Mouse (Mus musculus): ENCODE measurements around the gene Slc25a19. TPM values are rescaled to one million over a fixed set of nuclear protein-coding genes. Genes with fewer than 3 reads are reported as not detected.

Slc25a19 gene
- polyA plus RNA-seq, 1 experiment from 2014 or later, result 24.7 TPM

DNA sequence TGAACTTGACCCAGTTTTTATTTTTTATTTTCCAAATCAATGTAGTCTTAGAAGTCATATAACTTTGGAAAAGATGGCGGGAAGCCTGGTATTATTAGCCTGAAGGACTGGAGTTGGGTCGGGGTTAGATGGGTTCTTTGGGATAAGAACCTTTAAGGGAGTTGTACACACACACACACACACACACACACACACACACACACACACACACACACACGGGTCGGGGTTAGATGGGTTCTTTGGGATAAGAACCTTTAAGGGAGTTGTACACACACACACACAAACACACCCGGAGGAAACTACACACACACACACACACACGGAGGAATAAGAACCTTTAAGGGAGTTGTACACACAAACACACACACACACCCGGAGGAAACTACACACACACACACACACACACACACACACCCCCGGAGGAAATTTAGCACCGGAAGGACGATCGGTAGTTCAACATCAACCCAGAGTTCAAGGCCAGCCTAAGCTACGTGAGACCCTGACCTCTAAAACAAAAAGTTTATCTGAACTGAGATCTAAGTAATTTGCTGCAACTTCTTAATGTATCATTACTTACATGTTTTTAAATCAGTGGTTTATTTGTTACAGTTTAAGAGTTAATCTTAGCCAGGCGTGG lies 488 bp upstream of the Slc25a19 start:
- Histone ChIP-seq H3K36me3 (0 out of 2 replicates have a peak, but pooled peaks cover 3% of the 10 kb centered on the region), H3K9ac (peak overlapping the region; percentile 45; the same call in 1 of the 2 replicates), H3K9me3 (replicated peaks) (no peaks in the 10 kb centered on the region), H3K27ac (no peak overlapping the region), H3K4me3 (peak overlapping the region; percentile 61), H3K4me2 (replicated peaks) (peak overlapping the region; percentile 93), H3K27me3 (no peaks in the 10 kb centered on the region), H3K4me1 (peaks cover 10% of the 10 kb centered on the region)
- 53% methylated on average over 13 of the region's 13 CpGs for WGBS
- peak; percentile 49 for ATAC-seq (ENCODE audit: low FRiP score)

DNA sequence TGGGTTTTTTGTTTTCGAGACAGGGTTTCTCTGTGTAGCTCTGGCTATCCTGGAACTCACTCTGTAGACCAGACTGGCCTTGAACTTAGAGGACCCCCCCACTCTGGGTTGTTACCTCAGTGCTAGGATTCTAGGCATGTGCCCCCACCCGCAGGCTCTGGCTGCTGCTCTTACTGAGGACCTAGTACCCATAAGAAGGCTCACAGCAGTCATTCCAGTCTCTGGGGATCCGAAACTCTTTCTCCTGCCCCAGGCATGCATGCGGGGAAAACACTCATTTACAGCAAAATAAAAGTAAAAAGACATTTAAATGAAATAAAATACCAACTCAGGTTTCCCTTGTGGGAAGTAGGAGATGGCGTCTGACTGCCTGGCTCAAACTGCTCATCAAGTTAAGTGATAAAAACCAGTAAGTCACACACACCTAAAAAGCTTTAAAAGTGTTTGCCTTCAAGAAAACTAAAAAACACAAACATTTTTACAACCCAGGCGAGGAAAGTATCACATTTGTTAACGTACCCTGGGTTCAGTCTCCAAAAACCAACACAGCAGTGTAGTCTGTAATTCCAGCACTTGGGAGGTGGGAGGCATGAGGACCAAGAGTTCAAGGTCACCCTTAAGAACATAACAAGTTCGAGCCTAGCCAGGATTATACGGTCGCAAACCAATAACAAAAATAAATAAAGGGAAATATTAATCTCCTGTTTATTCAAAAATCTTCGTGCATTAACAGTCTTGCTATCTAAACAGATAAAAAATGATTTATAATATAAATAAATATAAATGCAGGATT lies 1.1 kb downstream of the Slc25a19 start:
- H3K4me1 ChIP-seq, result peaks cover 10% of the 10 kb centered on the region
- WGBS, result 56% methylated on average over 11 of the region's 11 CpGs
- ATAC-seq (ENCODE audit: low FRiP score), result no peak
- peaks cover 18% of the 10 kb centered on the region for H3K36me3 ChIP-seq
- H3K27me3 ChIP-seq, result no peaks in the 10 kb centered on the region
- H3K9ac ChIP-seq, result peak overlapping the region; percentile 74
- H3K9me3 ChIP-seq (replicated peaks), result no peaks in the 10 kb centered on the region
- peak overlapping the region; percentile 93 for H3K4me2 ChIP-seq (replicated peaks)
- peak overlapping the region; percentile 61 for H3K4me3 ChIP-seq
- no peak overlapping the region for H3K27ac ChIP-seq

GRCm38 (mm10) chr11:115625877-115626276 lies 2.2 kb downstream of the Slc25a19 start:
- no peaks in the 10 kb centered on the region for H3K27me3 ChIP-seq
- H3K4me3 ChIP-seq, result no peak overlapping the region
- 83% methylated on average over 9 of the region's 9 CpGs for WGBS
- ATAC-seq (ENCODE audit: low FRiP score), result no peak
- no peak overlapping the region for H3K9ac ChIP-seq
- peaks cover 24% of the 10 kb centered on the region for H3K36me3 ChIP-seq
- no peak overlapping the region for H3K4me2 ChIP-seq (replicated peaks)
- H3K9me3 ChIP-seq (replicated peaks), result no peaks in the 10 kb centered on the region
- H3K4me1 ChIP-seq, result peaks cover 10% of the 10 kb centered on the region
- H3K27ac ChIP-seq, result no peak overlapping the region

DNA sequence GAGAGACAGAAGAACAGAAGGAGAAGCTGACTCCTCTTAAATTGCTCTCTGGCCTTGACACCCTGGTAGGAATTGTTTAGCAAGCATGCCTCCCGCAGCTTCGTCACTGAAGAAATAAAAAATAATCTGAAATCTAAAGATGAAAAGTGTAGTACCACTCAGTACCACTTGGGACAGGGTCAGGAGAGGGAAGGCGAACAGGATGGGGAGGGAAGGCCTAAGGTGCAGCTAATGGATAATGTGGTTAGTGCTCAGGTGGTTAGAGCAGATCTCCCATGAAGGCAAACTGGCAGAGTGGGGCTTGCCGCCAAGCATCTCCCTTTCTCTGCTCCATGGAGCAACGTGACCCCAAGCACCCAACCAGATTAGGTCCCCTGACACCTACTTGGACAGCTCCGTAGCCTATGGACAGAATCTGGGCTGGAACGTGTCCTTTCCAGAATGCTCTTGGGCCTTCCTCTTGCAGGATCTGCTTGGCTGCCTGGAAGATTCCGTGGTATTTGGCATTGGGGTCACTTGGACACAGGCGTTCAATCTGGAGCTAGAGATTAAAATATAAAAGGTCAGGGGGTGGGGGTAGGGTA lies 4.5 kb downstream of the Slc25a19 start:
- Histone ChIP-seq H3K9me3 (replicated peaks) (no peaks in the 10 kb centered on the region), H3K27me3 (no peaks in the 10 kb centered on the region), H3K36me3 (peaks cover 46% of the 10 kb centered on the region), H3K4me2 (replicated peaks) (no peak overlapping the region), H3K4me1 (peaks cover 10% of the 10 kb centered on the region), H3K27ac (no peak overlapping the region), H3K4me3 (no peak overlapping the region), H3K9ac (no peak overlapping the region)
- 81% methylated on average over 9 of the region's 9 CpGs for WGBS
- no peak for ATAC-seq (ENCODE audit: low FRiP score)

DNA sequence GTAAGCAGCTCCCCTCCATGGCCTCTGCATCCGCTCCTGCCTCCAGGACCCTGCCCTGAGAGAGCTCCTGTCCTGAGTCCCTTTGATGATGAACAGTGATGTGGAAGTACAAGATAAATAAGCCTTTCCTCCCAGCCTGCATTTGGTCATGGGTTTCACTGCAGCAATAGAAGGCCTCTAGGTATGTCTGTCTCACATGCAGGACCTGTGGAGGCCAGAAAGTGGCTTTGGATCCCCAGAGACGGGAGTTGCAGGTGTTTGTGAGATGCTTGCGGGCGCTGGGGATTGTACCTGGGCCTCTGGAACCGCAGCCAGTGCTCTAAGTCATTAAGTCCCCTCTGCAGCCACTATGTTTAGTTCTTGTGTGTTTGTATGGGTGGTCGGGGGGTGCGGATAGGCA lies 8.1 kb downstream of the Slc25a19 start:
- 92% methylated on average over 7 of the region's 7 CpGs for WGBS
- Histone ChIP-seq H3K4me1 (no peaks in the 10 kb centered on the region), H3K27me3 (no peaks in the 10 kb centered on the region), H3K4me2 (replicated peaks) (no peak overlapping the region), H3K9me3 (replicated peaks) (no peaks in the 10 kb centered on the region), H3K9ac (no peak overlapping the region), H3K27ac (no peak overlapping the region), H3K36me3 (peaks cover 64% of the 10 kb centered on the region), H3K4me3 (no peak overlapping the region)
- ATAC-seq (ENCODE audit: low FRiP score), result no peak

DNA sequence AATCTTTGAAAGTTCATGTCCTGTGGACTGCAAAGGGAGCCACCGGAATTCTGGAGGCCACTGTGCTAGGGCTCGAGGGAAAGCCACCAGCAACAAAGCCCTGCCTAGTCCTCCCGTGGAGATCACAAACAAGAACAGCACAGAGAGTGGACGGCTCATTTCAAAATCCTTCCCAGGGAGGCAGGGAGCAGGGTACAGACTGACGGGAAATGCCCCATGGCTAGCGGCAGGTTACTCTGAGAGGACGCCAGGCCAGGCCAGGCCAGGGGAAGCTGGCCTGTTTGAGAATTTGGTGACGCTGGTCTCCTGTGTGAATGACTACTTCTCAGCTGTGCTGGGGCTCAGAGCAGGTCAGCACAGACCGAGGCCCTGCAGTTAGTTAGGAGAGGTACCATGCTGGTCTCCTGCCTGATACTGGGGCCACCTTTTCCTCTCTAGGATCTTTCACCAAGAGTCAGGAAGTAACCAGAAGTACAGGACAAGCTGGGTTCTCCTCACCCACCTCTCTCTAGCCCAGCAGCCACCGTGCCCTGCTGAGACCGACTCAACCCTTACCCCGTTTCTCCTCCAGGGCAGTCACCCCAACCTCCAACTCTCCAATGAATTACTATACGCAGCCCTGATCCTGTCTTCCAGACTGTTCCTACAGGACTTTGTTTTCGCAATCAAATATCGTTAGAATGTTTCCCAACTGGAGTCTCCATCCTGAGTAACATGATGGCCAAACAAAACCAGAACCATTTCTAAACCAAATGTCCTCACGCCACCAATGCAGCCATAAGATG lies 9.2 kb downstream of the Slc25a19 start:
- Histone ChIP-seq H3K4me3 (no peak overlapping the region), H3K27me3 (no peaks in the 10 kb centered on the region), H3K9ac (no peak overlapping the region), H3K27ac (no peak overlapping the region), H3K36me3 (peaks cover 70% of the 10 kb centered on the region), H3K4me2 (replicated peaks) (no peak overlapping the region), H3K9me3 (replicated peaks) (no peaks in the 10 kb centered on the region), H3K4me1 (0 out of 2 replicates have a peak, but pooled peaks cover under 1% of the 10 kb centered on the region)
- WGBS, result 88% methylated on average over 16 of the region's 16 CpGs
- ATAC-seq (ENCODE audit: low FRiP score), result no peak

DNA sequence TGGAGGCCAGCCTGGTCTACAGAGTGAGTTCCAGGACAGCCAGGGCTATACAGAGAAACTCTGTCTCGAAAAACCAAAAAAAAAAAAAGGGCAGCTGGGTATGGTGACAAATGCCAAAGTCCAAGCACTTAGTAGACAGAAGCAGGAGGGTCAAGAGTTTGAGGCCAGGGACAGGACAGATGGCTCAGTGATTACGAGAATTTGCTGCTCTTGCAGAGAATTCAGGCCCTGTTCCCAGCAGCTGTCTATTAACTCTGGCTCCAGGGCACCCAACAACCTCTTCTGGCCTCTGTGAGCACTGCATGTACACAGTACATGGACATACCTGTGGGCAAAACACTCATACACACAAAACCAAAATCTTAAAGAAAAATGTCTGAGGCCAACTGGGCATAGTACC lies 10.1 kb downstream of the Slc25a19 start:
- H3K4me1 ChIP-seq, result peaks cover 8% of the 10 kb centered on the region
- H3K36me3 ChIP-seq, result peaks cover 62% of the 10 kb centered on the region
- no peaks in the 10 kb centered on the region for H3K9me3 ChIP-seq (replicated peaks)
- no peak overlapping the region for H3K27ac ChIP-seq
- peaks cover 3% of the 10 kb centered on the region; the same call in 1 of the 2 replicates for H3K27me3 ChIP-seq
- no peak overlapping the region for H3K9ac ChIP-seq
- ATAC-seq (ENCODE audit: low FRiP score), result no peak
- H3K4me3 ChIP-seq, result no peak overlapping the region
- 95% methylated on average over 2 of the region's 2 CpGs for WGBS
- no peak overlapping the region for H3K4me2 ChIP-seq (replicated peaks)

DNA sequence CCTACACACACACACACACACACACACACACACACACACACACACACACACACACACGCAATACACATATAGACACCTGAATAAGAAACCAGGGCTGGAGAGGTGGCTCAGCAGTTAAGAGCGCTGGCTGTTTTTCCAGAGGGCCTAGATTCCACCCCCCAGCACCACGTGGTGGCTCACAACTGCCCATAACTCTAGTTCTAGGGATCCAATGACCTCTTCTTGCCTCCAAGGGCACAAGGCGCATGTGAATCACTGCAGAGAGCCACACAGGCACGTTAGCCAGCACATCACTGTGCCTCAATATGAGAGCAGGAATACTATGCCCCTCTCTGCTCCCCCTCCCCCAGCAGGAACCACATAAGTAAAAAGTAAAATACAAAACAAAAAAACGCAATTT lies 11.2 kb downstream of the Slc25a19 start:
- Histone ChIP-seq H3K9ac (no peak overlapping the region), H3K9me3 (replicated peaks) (no peaks in the 10 kb centered on the region), H3K4me2 (replicated peaks) (no peak overlapping the region), H3K36me3 (peaks cover 51% of the 10 kb centered on the region), H3K27ac (no peak overlapping the region), H3K4me1 (peaks cover 14% of the 10 kb centered on the region), H3K4me3 (no peak overlapping the region), H3K27me3 (peaks cover 3% of the 10 kb centered on the region; the same call in 1 of the 2 replicates)
- no peak for ATAC-seq (ENCODE audit: low FRiP score)
- WGBS, result 86% methylated on average over 6 of the region's 6 CpGs

GRCm38 (mm10) chr11:115616371-115616770 lies 11.7 kb downstream of the Slc25a19 start:
- H3K4me3 ChIP-seq, result no peak overlapping the region
- ATAC-seq (ENCODE audit: low FRiP score), result no peak
- peaks cover 3% of the 10 kb centered on the region for H3K27me3 ChIP-seq
- no peaks in the 10 kb centered on the region for H3K9me3 ChIP-seq (replicated peaks)
- WGBS, result 92% methylated on average over 7 of the region's 7 CpGs
- no peak overlapping the region for H3K4me2 ChIP-seq (replicated peaks)
- no peak overlapping the region for H3K9ac ChIP-seq
- peaks cover 49% of the 10 kb centered on the region for H3K36me3 ChIP-seq
- H3K4me1 ChIP-seq, result peaks cover 19% of the 10 kb centered on the region
- no peak overlapping the region for H3K27ac ChIP-seq

- no peaks in the 10 kb centered on the region for H3K9me3 ChIP-seq (replicated peaks)
- WGBS, result 94% methylated on average over 6 of the region's 6 CpGs
- H3K36me3 ChIP-seq, result peaks cover 46% of the 10 kb centered on the region
- H3K27me3 ChIP-seq, result peaks cover 7% of the 10 kb centered on the region
- no peak overlapping the region for H3K4me2 ChIP-seq (replicated peaks)
- H3K4me3 ChIP-seq, result no peak overlapping the region
- peaks cover 20% of the 10 kb centered on the region for H3K4me1 ChIP-seq
- no peak overlapping the region for H3K27ac ChIP-seq
- no peak overlapping the region for H3K9ac ChIP-seq
- ATAC-seq (ENCODE audit: low FRiP score), result no peak
Measured at GRCm38 (mm10) chr11:115615875-115616274, 12.2 kb downstream of the Slc25a19 start.

DNA sequence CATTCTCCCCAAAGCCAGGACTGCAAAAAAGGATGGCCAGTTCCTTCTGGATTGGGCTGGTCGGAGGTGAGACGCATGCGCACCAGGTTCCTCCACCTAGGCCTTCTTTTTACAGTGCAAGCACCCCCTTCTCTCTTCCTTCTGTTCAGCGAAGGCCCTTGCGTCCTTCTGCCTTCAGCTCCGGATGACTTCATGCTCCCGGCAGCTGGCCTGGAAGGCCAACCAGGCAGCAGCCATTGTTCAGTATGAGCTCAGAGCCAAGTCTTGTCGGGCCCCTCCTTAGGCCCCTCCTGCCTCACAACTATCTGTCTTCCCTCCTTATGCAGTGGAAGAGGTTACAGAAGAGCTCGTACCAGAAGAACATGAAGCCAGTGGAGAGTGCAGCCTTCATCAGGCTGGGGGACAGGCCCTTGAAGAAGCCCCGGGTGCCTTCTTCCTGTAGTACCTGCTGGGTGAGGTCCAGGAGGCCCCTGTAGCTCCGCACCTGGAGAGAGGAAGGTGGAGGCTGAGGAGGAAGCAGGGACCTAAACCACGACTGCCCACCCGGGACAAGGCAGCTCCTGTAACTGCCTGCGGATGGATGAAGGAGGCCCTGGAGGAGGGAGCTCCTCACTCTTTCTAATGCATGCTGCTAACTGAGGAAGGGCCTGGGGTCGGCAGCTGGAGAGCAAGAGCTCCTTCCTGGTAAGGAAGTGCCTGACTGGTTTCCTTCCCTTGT lies 12.8 kb downstream of the Slc25a19 start:
- H3K36me3 ChIP-seq, result peaks cover 40% of the 10 kb centered on the region
- H3K27me3 ChIP-seq, result peaks cover 7% of the 10 kb centered on the region
- H3K4me1 ChIP-seq, result peaks cover 20% of the 10 kb centered on the region
- ATAC-seq (ENCODE audit: low FRiP score), result no peak
- WGBS, result 86% methylated on average over 15 of the region's 15 CpGs
- no peaks in the 10 kb centered on the region for H3K9me3 ChIP-seq (replicated peaks)
- no peak overlapping the region for H3K4me3 ChIP-seq
- no peak overlapping the region for H3K27ac ChIP-seq
- no peak overlapping the region for H3K4me2 ChIP-seq (replicated peaks)
- no peak overlapping the region for H3K9ac ChIP-seq
